Mouse (Mus musculus): ENCODE measurements around the gene Abhd12b. TPM values are rescaled to one million over a fixed set of nuclear protein-coding genes. Genes with fewer than 3 reads are reported as not detected.

The Abhd12b gene
- not detected in 2 replicates for polyA plus RNA-seq (2016; fragmentation: Nextera tagmentation; extraction: Ambion mirVana)

GRCm38 (mm10) chr12:70153842-70154241 lies at the start of gene Abhd12b:
TSS of gene Abhd12b (plus strand) at chr12:70154142.
- Histone ChIP-seq H3K4me3 (no peak within 1 kb of the TSS), H3K36me3 (no peaks in the 10 kb centered on the region), H3K9me3 (no peaks in the 10 kb centered on the region), H3K4me1 (peaks cover 12% of the 10 kb centered on the region), H3K27me3 (ENCODE audit: insufficient read depth, poor library complexity, severe bottlenecking) (0 out of 2 replicates have a peak, but pooled peaks cover 2% of the 10 kb centered on the region), H3K27ac (no peak within 1 kb of the TSS)
- DNase-seq (ENCODE audit: low spot score), result no peak
- 40% methylated on average over 3 of the region's 3 CpGs for WGBS

- Histone ChIP-seq H3K36me3 (peaks cover 9% of the 10 kb centered on the region; the same call in 1 of the 2 replicates), H3K27ac (no peak overlapping the region), H3K4me1 (peaks cover 24% of the 10 kb centered on the region), H3K4me3 (no peak overlapping the region), H3K9me3 (no peaks in the 10 kb centered on the region), H3K27me3 (ENCODE audit: insufficient read depth, poor library complexity, severe bottlenecking) (no peaks in the 10 kb centered on the region)
- DNase-seq (ENCODE audit: low spot score), result no peak
- 66% methylated on average over 4 of the region's 4 CpGs for WGBS
Observed at GRCm38 (mm10) chr12:70104199-70104598, 49.7 kb upstream of the Abhd12b start.

- Histone ChIP-seq H3K36me3 (peaks cover 9% of the 10 kb centered on the region; the same call in 1 of the 2 replicates), H3K9me3 (no peaks in the 10 kb centered on the region), H3K27me3 (ENCODE audit: insufficient read depth, poor library complexity, severe bottlenecking) (peaks cover 2% of the 10 kb centered on the region), H3K27ac (no peak overlapping the region), H3K4me3 (no peak overlapping the region), H3K4me1 (peaks cover 24% of the 10 kb centered on the region)
- 25% methylated on average over 5 of the region's 5 CpGs for WGBS
- no peak for DNase-seq (ENCODE audit: low spot score)
Observed at GRCm38 (mm10) chr12:70104776-70105420, 49.0 kb upstream of the Abhd12b start.

DNA sequence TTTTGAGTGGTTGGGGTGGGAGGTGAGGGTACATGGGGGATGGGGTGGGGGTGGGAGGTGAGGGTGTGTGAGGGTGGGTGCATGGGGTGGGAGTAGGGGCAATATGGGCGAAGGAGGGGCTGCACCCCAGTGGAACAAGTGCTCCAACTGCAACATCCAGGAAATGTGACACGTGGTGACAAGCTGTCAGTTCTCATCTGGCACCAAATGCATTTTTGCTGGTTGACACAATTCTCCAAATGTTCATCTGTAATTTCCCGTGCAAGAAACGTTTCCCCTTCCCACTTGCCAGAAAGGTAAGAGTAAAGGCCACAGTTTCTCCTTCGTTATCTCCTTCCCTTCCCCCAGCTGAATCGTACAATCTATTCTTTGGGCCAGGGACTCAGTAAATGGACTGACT lies 48.1 kb upstream of the Abhd12b start:
- 58% methylated on average over 6 of the region's 6 CpGs for WGBS
- no peaks in the 10 kb centered on the region for H3K9me3 ChIP-seq
- no peak for DNase-seq (ENCODE audit: low spot score)
- H3K4me1 ChIP-seq, result peaks cover 34% of the 10 kb centered on the region
- H3K36me3 ChIP-seq, result peaks cover 9% of the 10 kb centered on the region; the same call in 1 of the 2 replicates
- no peak overlapping the region for H3K4me3 ChIP-seq
- peaks cover 11% of the 10 kb centered on the region for H3K27me3 ChIP-seq (ENCODE audit: insufficient read depth, poor library complexity, severe bottlenecking)
- no peak overlapping the region for H3K27ac ChIP-seq

GRCm38 (mm10) chr12:70106508-70106907 lies 47.4 kb upstream of the Abhd12b start:
- WGBS, result 74% methylated on average over 9 of the region's 9 CpGs
- H3K4me1 ChIP-seq, result peaks cover 39% of the 10 kb centered on the region
- H3K27ac ChIP-seq, result no peak overlapping the region
- DNase-seq (ENCODE audit: low spot score), result no peak
- peaks cover 7% of the 10 kb centered on the region; the same call in 1 of the 2 replicates for H3K36me3 ChIP-seq
- no peak overlapping the region for H3K4me3 ChIP-seq
- no peaks in the 10 kb centered on the region for H3K9me3 ChIP-seq
- peaks cover 11% of the 10 kb centered on the region for H3K27me3 ChIP-seq (ENCODE audit: insufficient read depth, poor library complexity, severe bottlenecking)

DNA sequence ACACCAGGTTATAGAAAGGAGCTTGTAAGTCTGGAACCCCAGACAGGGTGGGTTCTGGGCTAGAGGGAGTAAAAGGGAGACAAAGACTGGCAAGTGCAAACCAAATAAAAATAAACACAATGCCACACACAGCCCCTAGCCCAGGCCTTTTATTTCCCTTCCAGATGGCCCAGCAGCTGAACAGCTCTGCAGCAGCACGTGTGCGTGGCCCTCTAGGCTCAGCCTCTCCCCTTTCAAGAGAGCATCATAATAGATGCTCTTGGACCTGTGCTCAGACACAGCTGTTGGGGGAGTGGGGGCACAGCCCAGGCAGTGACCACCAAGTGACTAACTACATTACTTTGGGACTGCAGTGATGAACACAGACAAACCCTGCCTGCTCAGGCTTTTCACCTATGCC lies 45.8 kb upstream of the Abhd12b start:
- DNase-seq (ENCODE audit: low spot score), result no peak
- Histone ChIP-seq H3K4me1 (peaks cover 47% of the 10 kb centered on the region), H3K9me3 (no peaks in the 10 kb centered on the region), H3K36me3 (no peaks in the 10 kb centered on the region), H3K4me3 (no peak overlapping the region), H3K27ac (no peak overlapping the region), H3K27me3 (ENCODE audit: insufficient read depth, poor library complexity, severe bottlenecking) (peaks cover 22% of the 10 kb centered on the region)
- 57% methylated on average over 2 of the region's 2 CpGs for WGBS

DNA sequence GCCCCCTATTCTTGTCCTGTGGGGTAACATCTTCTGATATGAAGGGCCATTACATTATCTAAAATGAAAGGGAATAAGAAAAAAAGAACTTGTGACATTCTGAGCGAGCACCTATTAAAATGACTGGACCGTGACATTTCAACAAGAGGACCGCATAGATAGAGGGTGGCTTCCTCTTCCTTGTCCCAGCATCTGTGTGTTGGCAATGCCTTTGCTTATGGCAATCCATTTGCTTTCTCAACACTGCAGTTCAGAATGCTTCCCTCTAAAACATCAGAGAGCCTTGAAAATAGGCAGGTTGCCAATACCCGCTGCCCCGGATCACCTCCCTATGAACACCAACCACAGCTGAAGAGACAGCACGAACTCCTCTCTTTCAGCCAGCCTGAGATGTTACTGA lies 44.0 kb upstream of the Abhd12b start:
- WGBS, result 72% methylated on average over 6 of the region's 6 CpGs
- DNase-seq (ENCODE audit: low spot score), result no peak
- Histone ChIP-seq H3K9me3 (no peaks in the 10 kb centered on the region), H3K27ac (no peak overlapping the region), H3K27me3 (ENCODE audit: insufficient read depth, poor library complexity, severe bottlenecking) (peaks cover 24% of the 10 kb centered on the region), H3K4me1 (peaks cover 47% of the 10 kb centered on the region), H3K4me3 (peak overlapping the region; percentile 98), H3K36me3 (no peaks in the 10 kb centered on the region)

GRCm38 (mm10) chr12:70110375-70111116 lies 43.4 kb upstream of the Abhd12b start:
- no peaks in the 10 kb centered on the region for H3K9me3 ChIP-seq
- WGBS, result 11% methylated on average over 23 of the region's 23 CpGs
- H3K4me3 ChIP-seq, result peak overlapping the region; percentile 98
- H3K27ac ChIP-seq, result peak overlapping the region; percentile 97
- peaks cover 24% of the 10 kb centered on the region for H3K27me3 ChIP-seq (ENCODE audit: insufficient read depth, poor library complexity, severe bottlenecking)
- H3K4me1 ChIP-seq, result peaks cover 42% of the 10 kb centered on the region
- DNase-seq (ENCODE audit: low spot score), result no peak
- no peaks in the 10 kb centered on the region for H3K36me3 ChIP-seq

DNA sequence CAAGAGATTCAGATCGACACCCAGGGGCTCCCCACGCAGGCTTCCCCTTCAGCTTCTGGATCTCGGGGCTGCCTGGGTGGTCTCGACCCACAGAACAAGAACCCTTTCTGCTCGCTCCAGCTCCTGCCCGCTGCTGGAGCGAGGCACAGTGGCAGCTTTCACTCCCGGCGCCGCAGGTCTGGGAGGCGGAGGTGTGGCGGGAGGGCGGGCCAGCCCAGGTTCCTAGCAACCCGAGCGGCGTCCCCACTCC lies 42.9 kb upstream of the Abhd12b start:
- 1% methylated on average over 16 of the region's 16 CpGs for WGBS
- no peaks in the 10 kb centered on the region for H3K9me3 ChIP-seq
- peaks cover 37% of the 10 kb centered on the region for H3K4me1 ChIP-seq
- H3K27ac ChIP-seq, result peak overlapping the region; percentile 97
- H3K36me3 ChIP-seq, result no peaks in the 10 kb centered on the region
- H3K27me3 ChIP-seq (ENCODE audit: insufficient read depth, poor library complexity, severe bottlenecking), result peaks cover 24% of the 10 kb centered on the region
- peak overlapping the region; percentile 98 for H3K4me3 ChIP-seq
- DNase-seq (ENCODE audit: low spot score), result no peak

DNA sequence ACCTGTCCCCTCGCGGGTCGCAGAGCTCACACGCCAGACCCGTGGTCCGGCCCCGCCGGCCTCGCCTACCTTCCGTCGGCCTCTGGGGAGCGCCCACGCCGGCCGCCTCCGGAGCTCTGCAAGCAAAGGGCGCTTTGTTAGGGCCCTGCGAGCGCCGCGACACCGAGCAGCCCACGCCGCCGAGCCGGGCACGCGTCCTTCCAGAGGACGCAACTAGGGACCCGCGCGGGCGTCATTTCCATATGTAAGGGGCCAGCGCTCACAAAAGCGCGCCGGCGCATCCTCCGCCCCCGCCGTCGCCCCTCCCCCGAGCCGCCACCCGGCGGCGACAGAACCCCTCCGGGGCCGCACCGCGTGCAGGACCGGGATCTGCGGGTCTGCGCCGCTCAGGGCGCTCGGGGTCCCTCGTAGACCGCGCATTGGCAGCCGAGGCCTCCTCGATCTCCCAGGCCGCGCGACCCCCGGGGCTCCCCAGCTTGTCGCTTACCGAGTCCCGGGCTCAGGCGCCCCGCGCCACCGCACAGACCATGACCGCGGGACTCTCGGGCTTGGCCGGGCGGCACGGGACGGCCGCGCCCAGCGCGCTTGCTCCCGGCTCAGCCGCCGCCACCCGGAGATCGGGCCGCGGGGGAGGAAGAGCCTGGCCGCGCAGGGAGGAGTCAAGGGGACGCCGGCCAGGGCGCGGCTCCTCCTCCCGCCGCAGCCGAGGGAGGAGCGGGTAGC lies 42.4 kb upstream of the Abhd12b start:
- under 1% methylated on average over 100 of the region's 101 CpGs for WGBS
- no peaks in the 10 kb centered on the region for H3K36me3 ChIP-seq
- H3K4me1 ChIP-seq, result peaks cover 32% of the 10 kb centered on the region; the same call in 1 of the 2 replicates
- no peaks in the 10 kb centered on the region for H3K9me3 ChIP-seq
- H3K27me3 ChIP-seq (ENCODE audit: insufficient read depth, poor library complexity, severe bottlenecking), result peaks cover 24% of the 10 kb centered on the region
- peak overlapping the region; percentile 98 for H3K4me3 ChIP-seq
- peak; percentile 85 for DNase-seq (ENCODE audit: low spot score)
- H3K27ac ChIP-seq, result peak overlapping the region; percentile 97

- no peak for DNase-seq (ENCODE audit: low spot score)
- Histone ChIP-seq H3K4me3 (peak overlapping the region; percentile 98), H3K4me1 (peaks cover 31% of the 10 kb centered on the region; the same call in 1 of the 2 replicates), H3K36me3 (no peaks in the 10 kb centered on the region), H3K9me3 (no peaks in the 10 kb centered on the region), H3K27me3 (ENCODE audit: insufficient read depth, poor library complexity, severe bottlenecking) (peaks cover 24% of the 10 kb centered on the region), H3K27ac (peak overlapping the region; percentile 97)
- WGBS, result 5% methylated on average over 16 of the region's 16 CpGs
Observed at GRCm38 (mm10) chr12:70112090-70112383, 41.9 kb upstream of the Abhd12b start.

DNA sequence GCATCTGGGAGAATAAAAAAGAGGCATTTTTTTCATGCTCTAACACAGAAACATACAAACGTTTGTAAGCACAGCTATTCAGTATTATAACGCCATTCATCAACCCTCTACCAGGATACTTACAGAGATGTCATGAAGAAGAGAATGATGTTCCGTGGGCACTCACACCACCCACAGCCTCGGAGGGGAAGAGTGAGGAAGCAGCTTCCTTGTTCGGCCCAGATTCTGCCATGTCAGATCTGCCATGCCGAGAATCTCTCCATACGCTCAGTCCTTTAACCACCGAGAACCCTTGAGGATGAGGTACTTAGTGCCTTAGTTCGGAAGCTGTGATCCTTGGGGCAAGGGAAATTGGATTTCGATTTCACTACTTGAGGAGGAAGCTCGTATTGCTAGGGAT lies 40.6 kb upstream of the Abhd12b start, which contains the start of gene Nin:
Gene Nin, minus strand, starts transcription at position 367 of the 400 bp plus-strand sequence.
- DNase-seq (ENCODE audit: low spot score), result no peak
- Histone ChIP-seq H3K27me3 (ENCODE audit: insufficient read depth, poor library complexity, severe bottlenecking) (peaks cover 32% of the 10 kb centered on the region), H3K27ac (no peak within 1 kb of the TSS), H3K4me3 (peak within 1 kb of the TSS; percentile 98; the same call in 1 of the 2 replicates), H3K9me3 (no peaks in the 10 kb centered on the region), H3K4me1 (peaks cover 23% of the 10 kb centered on the region; the same call in 1 of the 2 replicates), H3K36me3 (no peaks in the 10 kb centered on the region)
- 62% methylated on average over 11 of the region's 11 CpGs for WGBS

DNA sequence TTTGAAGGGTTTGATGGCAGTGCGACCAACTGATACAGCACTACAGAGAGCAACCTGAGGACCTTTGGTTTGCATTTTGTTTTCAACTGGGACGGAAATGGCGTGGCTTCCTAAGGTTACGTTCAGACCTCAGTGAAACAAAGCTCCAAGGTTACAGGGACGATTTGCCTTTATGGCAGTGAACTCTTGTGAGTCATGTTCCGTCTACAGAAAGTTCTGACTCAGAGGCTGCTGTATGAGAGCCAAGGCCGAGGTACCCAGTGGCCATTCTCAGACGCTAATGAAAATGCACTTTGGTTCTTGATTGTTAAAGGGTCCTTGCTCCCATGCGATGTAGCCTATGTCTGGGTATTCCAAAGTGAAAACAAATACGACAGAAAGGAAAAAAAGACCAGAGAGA lies 36.8 kb upstream of the Abhd12b start:
- H3K9me3 ChIP-seq, result no peaks in the 10 kb centered on the region
- no peak for DNase-seq (ENCODE audit: low spot score)
- no peak overlapping the region for H3K4me3 ChIP-seq
- no peak overlapping the region for H3K27ac ChIP-seq
- WGBS, result 83% methylated on average over 10 of the region's 10 CpGs
- no peaks in the 10 kb centered on the region for H3K36me3 ChIP-seq
- peaks cover 2% of the 10 kb centered on the region; the same call in 1 of the 2 replicates for H3K4me1 ChIP-seq
- peaks cover 20% of the 10 kb centered on the region for H3K27me3 ChIP-seq (ENCODE audit: insufficient read depth, poor library complexity, severe bottlenecking)

Measured in heart, embryonic 10.5 days (tissue).